Mouse (Mus musculus): ENCODE data around the gene Tcp11x2. TPM values are rescaled to one million over a fixed set of nuclear protein-coding genes. Genes with fewer than 3 reads are reported as not detected.

Gene Tcp11x2
- polyA plus RNA-seq, 1 experiment: not detected

GRCm38 (mm10) chrX:135627605-135628004, 66.0 kb downstream of the Tcp11x2 start, which contains the start of gene Prame:
TSS of gene Prame (minus strand) at chrX:135627705.
- DNase-seq (ENCODE audit: low read depth): no peak
- TF ChIP-seq POLR2A (IDR thresholded peaks at IDR 0.05; ENCODE audit: borderline replicate concordance, extremely low read depth, insufficient read depth, insufficient read length, poor library complexity, severe bottlenecking): no peak
- TF ChIP-seq CTCF (IDR thresholded peaks at IDR 0.05; ENCODE audit: borderline replicate concordance, extremely low read depth, insufficient read depth, insufficient read length): no peak

Other genes with a start within 250 kb of the Tcp11x2 start
- not detected in 2 replicates for gene AV320801, start 199.2 kb downstream of the Tcp11x2 start, polyA plus RNA-seq (2012; rRNA removed)
- 0.15 TPM in 1 of 2 replicates, not detected in the other for gene Nxf7, start 95.0 kb downstream of the Tcp11x2 start, polyA plus RNA-seq (2012; rRNA removed)
- not detected in 2 replicates for gene Prame, start 66.1 kb downstream of the Tcp11x2 start, polyA plus RNA-seq (2012; rRNA removed)
- gene Tmsb15a, start 31.5 kb upstream of the Tcp11x2 start, polyA plus RNA-seq (2012; rRNA removed): not detected in 2 replicates
- 8.2 and 8.5 TPM in 2 replicates for gene Armcx5, start 48.9 kb upstream of the Tcp11x2 start, polyA plus RNA-seq (2012; rRNA removed)
- gene Gprasp1, start 48.9 kb upstream of the Tcp11x2 start, polyA plus RNA-seq (2012; rRNA removed): 153 and 194 TPM in 2 replicates
- 51.1 and 59.9 TPM in 2 replicates for gene Bhlhb9, start 103.8 kb upstream of the Tcp11x2 start, polyA plus RNA-seq (2012; rRNA removed)
- gene Gprasp2, start 145.2 kb upstream of the Tcp11x2 start, polyA plus RNA-seq (2012; rRNA removed): 133 and 134 TPM in 2 replicates